Mouse (Mus musculus): ENCODE measurements around the gene Ccnk.

DNA sequence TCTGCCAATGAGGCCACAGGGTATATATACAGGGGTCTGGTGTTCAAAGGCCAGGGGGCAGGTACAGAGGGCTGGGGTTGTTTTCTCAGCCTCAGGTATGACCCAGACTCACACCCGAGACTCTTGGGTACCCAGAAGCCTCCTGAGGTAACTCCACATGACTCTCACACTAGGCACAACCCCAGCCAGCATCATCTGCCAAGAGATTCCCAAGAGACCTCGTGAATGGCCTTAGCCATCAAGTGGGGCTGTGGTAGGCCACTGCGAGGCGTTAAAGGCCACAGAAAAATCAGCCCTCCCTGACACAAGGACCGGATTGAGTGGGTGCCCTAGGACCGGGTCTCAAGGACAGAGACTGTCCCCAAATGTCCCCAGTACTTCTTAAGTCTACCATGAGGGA, 33.1 kb downstream of the Ccnk start:
- TF ChIP-seq POLR2A (IDR thresholded peaks at IDR 0.05; ENCODE audit: insufficient read length, low read depth) (no peak), MYOD1 (IDR thresholded peaks at IDR 0.05; ENCODE audit: control insufficient read depth in 1 of 3, insufficient read length in 2 of 3, low read depth in 2 of 3) (no peak), MAX (IDR thresholded peaks at IDR 0.05; ENCODE audit: low read depth) (no peak), E2F4 (IDR thresholded peaks at IDR 0.05; ENCODE audit: insufficient read depth) (no peak), TCF12 (IDR thresholded peaks at IDR 0.05; ENCODE audit: insufficient read depth, poor library complexity, severe bottlenecking) (no peak), CEBPB (IDR thresholded peaks at IDR 0.05; ENCODE audit: insufficient read depth, poor library complexity, severe bottlenecking) (no peak), USF1 (IDR thresholded peaks at IDR 0.05; ENCODE audit: low read depth) (no peak), MYOG (IDR thresholded peaks at IDR 0.05; ENCODE audit: control insufficient read depth in 1 of 3, insufficient read depth in 1 of 3, insufficient read length in 2 of 3, low read depth in 2 of 3) (no peak), POLR2AphosphoS2 (IDR thresholded peaks at IDR 0.05; ENCODE audit: insufficient read length, low read depth) (no peak), SRF (IDR thresholded peaks at IDR 0.05; ENCODE audit: control insufficient read depth, insufficient read length, low read depth) (no peak)

All from myocyte (in vitro differentiated cells).